Mouse (Mus musculus) neutrophil, adult 59 days (primary cell): ENCODE data around the gene Pi4k2b. TPM values are rescaled to one million over a fixed set of nuclear protein-coding genes. Genes with fewer than 3 reads are reported as not detected.

ENCODE experiments used
- total RNA-seq, 2 experiments: library from RNA; stranded (reverse); gene quantifications; 1 replicate in 1 of 2; 2 replicates in 1 of 2; pipeline ENCODE4 v1.2.4; 2023

Pi4k2b gene
- 10 to 100 TPM; 24.1 to 25.8 TPM for total RNA-seq

GRCm38 (mm10) chr5:52741391-52742111 lies at the start of gene Pi4k2b:
TSS of gene Pi4k2b (plus strand) at chr5:52741574.

GRCm38 (mm10) chr5:52775237-52775636 lies 33.9 kb downstream of the Pi4k2b start, which contains the start of gene Zcchc4:
TSS of gene Zcchc4 (plus strand) at chr5:52775409.

Other genes with a start within 250 kb of the Pi4k2b start
- not detected for gene Lgi2, start 175.1 kb upstream of the Pi4k2b start, total RNA-seq
- 10 to 100 TPM in 1 of 2 experiments, 1 to 10 TPM in 1; 8.6 to 11.8 TPM for gene Sepsecs, start 71.9 kb upstream of the Pi4k2b start, total RNA-seq
- gene Zcchc4, start 33.8 kb downstream of the Pi4k2b start, total RNA-seq: 1 to 10 TPM; 9.5 to 10.0 TPM
- 10 to 100 TPM; 32.6 to 37.2 TPM for gene Anapc4, start 92.4 kb downstream of the Pi4k2b start, total RNA-seq